Mouse (Mus musculus): ENCODE measurements around the gene Nxpe4.
"Not testable (repeated sequence)": the region's sequence is repeated elsewhere in the genome, so short reads cannot be mapped to it uniquely, and the experiment has no call there.

Nxpe4 gene

DNA sequence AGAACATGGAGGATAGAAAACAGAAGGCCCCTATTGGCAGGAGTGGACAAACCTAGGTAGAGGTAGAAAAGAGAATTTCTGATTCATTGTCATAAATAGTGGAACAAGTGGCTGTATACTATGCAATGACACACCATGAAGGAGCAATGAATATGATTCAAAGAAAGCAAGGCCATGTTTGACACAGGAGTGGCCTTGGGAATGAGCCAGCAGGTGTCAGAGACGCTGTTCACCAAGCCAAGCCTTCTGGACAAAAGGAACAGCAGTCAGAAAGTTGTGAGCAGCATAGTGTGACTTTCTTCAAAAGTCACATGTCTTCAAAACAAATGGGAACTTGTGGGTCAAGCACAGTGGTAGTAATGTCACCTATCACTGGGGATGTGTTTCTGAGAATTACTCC is 80.0 kb downstream of the Nxpe4 start:
- DNase-seq, result no peak

- no peak for DNase-seq
Measured at GRCm38 (mm10) chr9:48242756-48243155, 80.9 kb downstream of the Nxpe4 start.

GRCm38 (mm10) chr9:48244175-48244574 is 82.4 kb downstream of the Nxpe4 start:
- no peak for DNase-seq

DNA sequence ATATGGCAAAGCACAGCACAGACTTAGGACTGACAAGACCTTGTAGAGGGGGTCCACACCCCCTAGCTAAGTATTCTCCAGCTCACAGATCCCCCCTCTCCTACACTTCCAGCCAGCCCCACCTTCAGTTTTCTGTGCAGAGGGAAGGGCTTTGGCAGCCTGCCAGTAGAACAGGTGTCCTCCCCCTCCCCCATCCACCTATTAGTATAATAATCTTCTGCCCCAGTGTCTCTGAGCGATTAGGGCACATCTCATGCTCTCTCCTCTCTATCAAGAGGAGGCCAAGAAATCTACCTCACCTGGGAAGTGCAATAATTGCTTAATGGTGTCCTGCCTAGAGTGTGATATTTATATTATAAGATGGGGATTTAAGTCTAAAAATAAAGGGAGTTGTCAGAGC is 83.7 kb downstream of the Nxpe4 start:
- DNase-seq, result no peak

- no peak for DNase-seq
Measured at GRCm38 (mm10) chr9:48247276-48247675, 85.5 kb downstream of the Nxpe4 start.

- no peak for DNase-seq
Measured at GRCm38 (mm10) chr9:48252236-48252635, 90.4 kb downstream of the Nxpe4 start.

DNA sequence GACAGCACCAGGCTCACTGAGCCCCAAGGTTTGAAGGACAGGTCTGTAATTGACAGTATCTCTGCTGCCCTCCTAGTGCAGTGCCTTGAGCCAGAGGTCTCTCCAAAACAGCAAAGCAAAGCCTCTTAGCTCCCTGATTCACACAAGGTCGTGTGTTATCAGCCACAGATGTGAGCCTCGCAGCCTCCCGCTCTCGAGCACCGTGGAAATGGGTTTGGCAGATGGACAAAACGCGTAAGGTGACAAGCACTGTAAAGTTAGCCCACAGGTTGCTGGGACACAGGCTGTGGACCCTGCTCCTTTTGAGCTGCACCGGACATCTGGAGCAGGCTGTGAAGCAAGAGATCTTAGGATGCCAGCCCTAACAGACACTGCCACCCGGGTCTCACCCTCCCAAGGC is 95.2 kb downstream of the Nxpe4 start:
- DNase-seq, result no peak

- no peak for DNase-seq
Measured at GRCm38 (mm10) chr9:48257741-48258423, 96.1 kb downstream of the Nxpe4 start.

DNA sequence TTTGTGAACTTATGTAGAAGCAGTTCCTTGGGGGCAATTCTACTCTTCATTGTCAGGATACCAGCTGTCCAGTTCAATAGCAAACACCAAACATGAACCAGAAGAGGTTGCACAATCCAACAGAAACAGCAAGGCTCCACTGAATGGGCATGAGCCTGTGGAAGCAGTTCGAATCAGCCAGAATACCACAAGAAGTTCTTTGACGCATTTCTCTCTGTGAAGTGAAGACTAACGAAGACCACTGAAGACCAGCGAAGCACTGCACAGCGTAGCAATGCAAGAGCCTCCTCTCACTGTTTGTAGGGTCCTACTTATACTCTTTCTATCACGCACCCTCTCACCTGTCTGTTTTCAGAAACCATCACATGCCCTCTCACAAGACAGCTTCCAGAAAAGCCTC is 102.8 kb downstream of the Nxpe4 start:
- no peak for DNase-seq

DNA sequence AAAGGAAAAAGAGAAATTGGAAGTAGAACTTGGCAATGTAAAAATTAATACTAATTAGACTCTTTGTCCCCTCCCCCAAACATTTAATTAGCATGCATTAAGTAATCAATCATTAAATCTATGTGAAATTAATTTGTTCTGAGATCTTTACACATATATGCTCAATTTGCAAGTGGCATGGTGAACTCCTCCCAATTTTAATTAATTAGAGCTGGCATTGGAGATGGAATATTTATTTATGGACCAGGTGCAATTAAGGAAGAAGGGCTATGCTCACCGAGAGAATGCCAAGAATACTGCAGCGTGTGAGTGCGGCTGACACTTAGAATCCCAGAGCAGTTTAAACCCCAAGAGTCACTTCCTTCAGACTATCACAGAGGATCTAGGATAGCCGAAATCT is 103.7 kb downstream of the Nxpe4 start:
- no peak for DNase-seq

GRCm38 (mm10) chr9:48266286-48267027 is 104.6 kb downstream of the Nxpe4 start:
- DNase-seq, result peak; percentile 31 to 36

DNA sequence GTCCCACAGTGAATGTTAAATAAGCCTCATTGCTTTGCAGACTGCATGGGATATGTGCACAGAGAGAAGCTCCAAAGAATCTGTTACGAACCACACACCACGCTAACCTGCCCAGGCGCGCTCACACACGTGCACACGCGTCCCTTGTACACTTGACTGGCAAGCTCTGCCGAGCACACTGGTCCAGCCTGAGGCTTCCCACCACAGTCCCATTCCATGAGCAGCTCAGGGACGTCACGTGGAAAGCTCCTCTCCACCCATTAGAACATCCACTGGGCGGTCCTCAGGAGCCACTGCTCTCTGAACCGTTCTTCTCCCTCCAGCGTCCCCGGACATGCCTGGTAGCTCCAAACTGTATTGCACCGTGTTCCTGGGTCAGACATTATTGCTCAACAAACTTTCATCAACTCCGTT is 105.2 kb downstream of the Nxpe4 start:
- DNase-seq, result peak; percentile 4

- no peak for DNase-seq
Measured at GRCm38 (mm10) chr9:48267960-48268359, 106.1 kb downstream of the Nxpe4 start.

DNA sequence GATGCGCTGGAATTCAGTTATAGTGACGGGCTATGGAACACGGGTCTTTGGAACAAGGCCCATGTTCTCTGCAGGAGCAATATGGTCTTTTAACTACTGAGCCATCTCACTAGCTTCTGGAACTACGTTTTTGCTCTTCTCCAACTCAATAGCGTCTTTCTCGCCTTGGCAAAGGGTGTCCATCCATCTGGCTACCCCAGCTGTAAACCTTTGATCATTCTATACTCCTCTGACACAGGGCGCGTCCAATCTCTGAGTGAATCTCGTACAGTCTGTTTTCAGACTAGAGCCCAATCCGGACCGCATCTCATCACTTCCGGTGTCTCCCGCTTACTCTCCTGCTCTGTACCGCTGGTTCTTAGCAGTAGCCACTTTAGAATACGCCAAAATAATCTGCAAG is 115.0 kb downstream of the Nxpe4 start:
- no peak for DNase-seq

- DNase-seq, result no peak
Measured at GRCm38 (mm10) chr9:48284221-48284620, 122.4 kb downstream of the Nxpe4 start.

GRCm38 (mm10) chr9:48290281-48290680 is 128.5 kb downstream of the Nxpe4 start:
- DNase-seq, result no peak

DNA sequence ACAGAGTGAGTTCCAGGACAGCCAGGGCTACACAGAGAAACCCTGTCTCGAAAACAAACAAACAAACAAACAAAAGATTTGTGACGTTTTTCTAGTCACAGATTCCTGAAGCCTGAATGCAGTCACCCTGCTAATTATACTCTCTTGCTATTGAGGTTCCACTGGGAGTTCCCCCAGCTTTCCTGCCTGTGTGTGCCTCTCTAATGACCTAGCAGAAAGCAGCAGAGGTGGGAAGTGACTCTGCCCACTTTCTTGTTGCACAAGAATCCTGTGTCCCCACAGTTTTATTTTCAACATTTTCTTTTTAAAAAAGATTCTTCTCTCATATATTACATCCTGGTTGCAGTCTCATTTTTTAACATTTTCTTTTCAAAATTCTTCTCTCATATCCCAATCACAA is 132.9 kb downstream of the Nxpe4 start:
- DNase-seq, result no peak

DNA sequence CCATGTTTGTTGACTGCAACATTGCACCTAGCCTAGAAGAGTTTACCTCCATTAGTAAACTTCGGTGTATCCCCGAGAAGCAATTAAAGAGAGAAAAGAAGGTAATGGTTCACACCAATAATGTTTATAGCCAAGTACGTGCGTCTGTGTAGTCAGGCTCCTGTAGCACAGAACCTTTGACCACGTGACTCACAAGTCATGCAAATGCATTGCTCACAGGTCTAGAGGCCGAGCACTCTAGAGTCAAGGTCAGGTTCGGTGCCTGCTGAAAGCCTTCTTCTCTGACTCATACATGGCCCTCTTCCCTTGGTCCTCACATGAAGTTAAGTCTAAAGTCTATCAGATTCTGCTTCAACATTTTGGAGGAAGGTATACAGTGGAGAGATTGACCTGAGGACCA is 137.2 kb downstream of the Nxpe4 start:
- no peak for DNase-seq

DNA sequence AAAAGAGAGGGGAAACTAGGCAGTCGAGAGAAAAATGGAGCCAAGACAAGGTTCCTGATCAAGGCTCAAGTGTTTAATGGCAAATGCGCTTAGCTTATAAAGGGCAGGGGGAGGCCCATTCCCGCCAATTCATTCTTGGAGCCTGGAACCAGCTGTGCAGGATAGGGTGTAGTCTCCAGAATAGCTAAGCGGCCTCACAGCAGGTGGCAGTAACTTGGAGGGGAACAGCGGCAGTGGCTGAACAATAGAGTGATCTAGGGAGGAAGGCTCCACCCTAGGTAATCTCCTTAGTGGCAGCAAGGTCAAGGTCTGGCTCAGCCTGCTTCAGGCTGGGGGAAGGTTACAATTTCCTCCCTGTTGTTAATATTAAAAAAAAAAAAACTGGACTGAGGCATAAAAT is 141.7 kb downstream of the Nxpe4 start:
- DNase-seq, result not testable (repeated sequence)

GRCm38 (mm10) chr9:48311241-48311640 is 149.4 kb downstream of the Nxpe4 start:
- DNase-seq, result no peak

DNA sequence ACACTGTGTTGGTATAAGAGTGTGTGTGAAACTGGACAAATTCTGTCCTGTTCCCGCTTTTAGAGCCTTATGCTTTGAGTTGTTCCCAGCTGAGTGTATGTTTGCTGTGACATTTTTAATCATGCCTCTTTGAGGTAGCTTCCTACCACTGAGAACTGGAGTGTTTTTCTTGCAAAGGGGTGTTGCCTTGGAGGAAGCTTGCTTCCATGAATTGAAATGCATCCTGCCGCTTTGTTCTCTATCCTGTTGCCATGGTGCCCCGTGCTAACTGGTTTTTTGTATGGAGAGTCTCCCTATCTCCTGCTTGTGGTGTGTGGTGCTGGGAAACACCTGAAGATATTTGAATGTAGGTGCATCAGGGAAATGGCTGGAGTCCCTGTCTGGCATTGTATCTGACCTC is 152.4 kb downstream of the Nxpe4 start:
- no peak for DNase-seq

DNA sequence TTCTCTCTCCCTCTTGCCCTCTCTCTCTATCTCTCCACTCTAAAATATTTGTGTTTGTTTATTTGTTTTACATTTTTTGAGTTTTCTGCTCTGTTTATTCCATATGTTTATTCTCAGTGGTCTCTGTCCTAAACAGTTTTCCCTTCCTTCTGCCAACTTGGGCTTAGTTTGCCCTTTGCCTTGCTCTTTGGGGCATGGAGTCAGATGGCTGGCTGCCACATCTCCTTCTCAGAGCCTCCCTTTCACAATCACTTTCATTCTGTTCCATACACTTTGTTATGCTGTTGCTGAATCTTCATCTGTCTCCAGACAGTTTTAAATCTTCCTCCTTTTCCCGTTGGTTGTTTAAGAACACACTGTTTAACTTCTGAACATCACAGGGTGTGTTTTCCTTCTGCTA is 154.0 kb downstream of the Nxpe4 start:
- no peak for DNase-seq

GRCm38 (mm10) chr9:48326338-48326737 is 164.5 kb downstream of the Nxpe4 start:
- DNase-seq, result no peak

DNA sequence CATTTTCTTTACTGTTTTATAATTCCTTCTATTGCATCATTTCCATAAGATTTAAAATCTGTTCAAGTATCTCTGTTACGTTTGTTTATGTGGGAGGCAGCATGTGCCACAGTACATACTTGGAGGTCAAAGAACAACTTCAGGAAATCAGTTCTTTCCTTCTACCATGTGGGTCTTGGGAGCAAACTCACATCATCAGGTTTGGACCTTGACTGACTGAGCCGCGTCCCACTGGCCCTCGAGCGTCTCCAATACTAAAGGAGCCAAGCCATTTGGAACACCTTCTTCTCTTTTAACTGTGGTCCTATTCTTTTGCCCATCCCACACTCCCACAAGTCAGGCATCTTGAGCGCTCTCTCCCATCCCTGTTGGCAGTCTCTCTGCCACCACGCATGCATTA is 167.8 kb downstream of the Nxpe4 start:
- no peak for DNase-seq
